Mouse (Mus musculus): ENCODE data around the gene Stoml3. TPM values are rescaled to one million over a fixed set of nuclear protein-coding genes. Genes with fewer than 3 reads are reported as not detected.

The Stoml3 gene
- polyA plus RNA-seq, 1 experiment: not detected

- peak; percentile 15 to 38 for DNase-seq (ENCODE audit: low read depth in 1 of 2, low spot score in 2 of 2)
- 9% methylated on average over 21 of the region's 21 CpGs for WGBS
- TF ChIP-seq CTCF (IDR thresholded peaks at IDR 0.05; ENCODE audit: extremely low read depth, insufficient read depth, insufficient read length, insufficient replicate concordance): peak; percentile 38; the same call in 1 of the 2 replicates
- TF ChIP-seq POLR2A (IDR thresholded peaks at IDR 0.05; ENCODE audit: low read depth, low read length): no peak
- Histone ChIP-seq H3K27ac (ENCODE audit: insufficient read depth, low read length) (no peak overlapping the region), H3K4me1 (ENCODE audit: control insufficient read depth, insufficient read depth, insufficient read length) (no peaks in the 10 kb centered on the region), H3K36me3 (ENCODE audit: control insufficient read depth, insufficient read depth, low read length) (no peaks in the 10 kb centered on the region), H3K27me3 (ENCODE audit: control insufficient read depth, insufficient read depth, low read length) (no peaks in the 10 kb centered on the region), H3K4me3 (ENCODE audit: extremely low read depth, insufficient read depth, insufficient read length) (no peak overlapping the region)
Measured at GRCm38 (mm10) chr3:53525737-53526136, 37.3 kb downstream of the Stoml3 start.

- TF ChIP-seq POLR2A (IDR thresholded peaks at IDR 0.05; ENCODE audit: low read depth, low read length) (no peak), CTCF (IDR thresholded peaks at IDR 0.05; ENCODE audit: extremely low read depth, insufficient read depth, insufficient read length, insufficient replicate concordance) (no peak)
- WGBS: 83% methylated on average over 6 of the region's 6 CpGs
- H3K4me1 ChIP-seq (ENCODE audit: control insufficient read depth, insufficient read depth, insufficient read length): no peaks in the 10 kb centered on the region
- H3K27ac ChIP-seq (ENCODE audit: insufficient read depth, low read length): no peak overlapping the region
- no peaks in the 10 kb centered on the region for H3K36me3 ChIP-seq (ENCODE audit: control insufficient read depth, insufficient read depth, low read length)
- no peak for DNase-seq (ENCODE audit: low read depth in 1 of 2, low spot score in 2 of 2)
- no peaks in the 10 kb centered on the region for H3K27me3 ChIP-seq (ENCODE audit: control insufficient read depth, insufficient read depth, low read length)
- H3K4me3 ChIP-seq (ENCODE audit: extremely low read depth, insufficient read depth, insufficient read length): no peak overlapping the region
Measured at GRCm38 (mm10) chr3:53530305-53530704, 41.9 kb downstream of the Stoml3 start.

GRCm38 (mm10) chr3:53532091-53532490 lies 43.6 kb downstream of the Stoml3 start:
- H3K4me1 ChIP-seq (ENCODE audit: control insufficient read depth, insufficient read depth, insufficient read length): no peaks in the 10 kb centered on the region
- TF ChIP-seq POLR2A (IDR thresholded peaks at IDR 0.05; ENCODE audit: low read depth, low read length) (no peak), CTCF (IDR thresholded peaks at IDR 0.05; ENCODE audit: extremely low read depth, insufficient read depth, insufficient read length, insufficient replicate concordance) (no peak)
- H3K27me3 ChIP-seq (ENCODE audit: control insufficient read depth, insufficient read depth, low read length): no peaks in the 10 kb centered on the region
- DNase-seq (ENCODE audit: low read depth in 1 of 2, low spot score in 2 of 2): no peak
- WGBS: 90% methylated on average over 6 of the region's 6 CpGs
- no peak overlapping the region for H3K27ac ChIP-seq (ENCODE audit: insufficient read depth, low read length)
- H3K36me3 ChIP-seq (ENCODE audit: control insufficient read depth, insufficient read depth, low read length): no peaks in the 10 kb centered on the region
- H3K4me3 ChIP-seq (ENCODE audit: extremely low read depth, insufficient read depth, insufficient read length): no peak overlapping the region

- no peak overlapping the region for H3K27ac ChIP-seq (ENCODE audit: insufficient read depth, low read length)
Measured at GRCm38 (mm10) chr3:53552691-53553090, 64.2 kb downstream of the Stoml3 start.

GRCm38 (mm10) chr3:53555031-53555952 lies 66.8 kb downstream of the Stoml3 start:
- 80% methylated on average over 10 of the region's 10 CpGs for whole genome bisulfite sequencing

More at GRCm38 (mm10) chr3:53552691-53553090, 64.2 kb downstream of the Stoml3 start:
- 79% methylated on average over 7 of the region's 7 CpGs for WGBS
- H3K4me3 ChIP-seq (ENCODE audit: extremely low read depth, insufficient read depth, insufficient read length): no peak overlapping the region
- no peak for TF ChIP-seq CTCF (IDR thresholded peaks at IDR 0.05; ENCODE audit: extremely low read depth, insufficient read depth, insufficient read length, insufficient replicate concordance)
- no peak for TF ChIP-seq POLR2A (IDR thresholded peaks at IDR 0.05; ENCODE audit: low read depth, low read length)
- H3K4me1 ChIP-seq (ENCODE audit: control insufficient read depth, insufficient read depth, insufficient read length): no peaks in the 10 kb centered on the region
- no peak for DNase-seq (ENCODE audit: low read depth in 1 of 2, low spot score in 2 of 2)
- no peaks in the 10 kb centered on the region for H3K27me3 ChIP-seq (ENCODE audit: control insufficient read depth, insufficient read depth, low read length)
- H3K36me3 ChIP-seq (ENCODE audit: control insufficient read depth, insufficient read depth, low read length): no peaks in the 10 kb centered on the region

GRCm38 (mm10) chr3:53557388-53558214 lies 69.1 kb downstream of the Stoml3 start:
- Histone ChIP-seq H3K4me3 (ENCODE audit: extremely low read depth, insufficient read depth, insufficient read length) (no peak overlapping the region), H3K27me3 (ENCODE audit: control insufficient read depth, insufficient read depth, low read length) (no peaks in the 10 kb centered on the region), H3K4me1 (ENCODE audit: control insufficient read depth, insufficient read depth, insufficient read length) (no peaks in the 10 kb centered on the region), H3K27ac (ENCODE audit: insufficient read depth, low read length) (no peak overlapping the region), H3K36me3 (ENCODE audit: control insufficient read depth, insufficient read depth, low read length) (no peaks in the 10 kb centered on the region)
- WGBS: 89% methylated on average over 16 of the region's 16 CpGs
- TF ChIP-seq CTCF (IDR thresholded peaks at IDR 0.05; ENCODE audit: extremely low read depth, insufficient read depth, insufficient read length, insufficient replicate concordance) (no peak), POLR2A (IDR thresholded peaks at IDR 0.05; ENCODE audit: low read depth, low read length) (no peak)
- DNase-seq (ENCODE audit: low read depth in 1 of 2, low spot score in 2 of 2): no peak

More at GRCm38 (mm10) chr3:53555031-53555952, 66.8 kb downstream of the Stoml3 start:
- no peak for DNase-seq (ENCODE audit: low read depth in 1 of 2, low spot score in 2 of 2)
- no peaks in the 10 kb centered on the region for H3K4me1 ChIP-seq (ENCODE audit: control insufficient read depth, insufficient read depth, insufficient read length)
- no peaks in the 10 kb centered on the region for H3K27me3 ChIP-seq (ENCODE audit: control insufficient read depth, insufficient read depth, low read length)
- H3K27ac ChIP-seq (ENCODE audit: insufficient read depth, low read length): no peak overlapping the region
- H3K4me3 ChIP-seq (ENCODE audit: extremely low read depth, insufficient read depth, insufficient read length): no peak overlapping the region
- TF ChIP-seq POLR2A (IDR thresholded peaks at IDR 0.05; ENCODE audit: low read depth, low read length) (no peak), CTCF (IDR thresholded peaks at IDR 0.05; ENCODE audit: extremely low read depth, insufficient read depth, insufficient read length, insufficient replicate concordance) (no peak)
- H3K36me3 ChIP-seq (ENCODE audit: control insufficient read depth, insufficient read depth, low read length): no peaks in the 10 kb centered on the region

Other genes with a start within 250 kb of the Stoml3 start
- 7.0 and 7.1 TPM in 2 replicates for gene Nhlrc3, start 25.3 kb upstream of the Stoml3 start, polyA plus RNA-seq (2012; rRNA removed)
- gene Proser1, start 25.0 kb upstream of the Stoml3 start, polyA plus RNA-seq (2012; rRNA removed): 38.2 and 42.8 TPM in 2 replicates
- gene Frem2, start 168.7 kb downstream of the Stoml3 start, polyA plus RNA-seq (2012; rRNA removed): 1.2 and 1.7 TPM in 2 replicates